Mouse (Mus musculus) megakaryocyte, adult 5-6 weeks (primary cell): ENCODE results near the gene Zkscan16. TPM values are rescaled to one million over a fixed set of nuclear protein-coding genes. Genes with fewer than 3 reads are reported as not detected.

ENCODE experiments used
- ATAC-seq: 2 replicates; pipeline ENCODE4 v1.8.0; 2016; ENCODE audit warnings: mild to moderate bottlenecking, inconsistent platforms; ENCODE audit not compliant: poor library complexity, severe bottlenecking
- total RNA-seq, 2 experiments: library from RNA; stranded (forward) in 1 of 2; stranded (reverse) in 1 of 2; fragments of 153-499, 151-499 nt in 1 of 2; fragments of 221-1000, 200-1000 nt in 1 of 2; gene quantifications; 2 replicates each; pipeline versions ENCODE4 v1.2.3 to v1.2.4; 2015 to 2017

Zkscan16 gene
- total RNA-seq, 2 experiments from 2014 or later, result not detected

GRCm38 (mm10) chr4:58935846-58936245 is 7.6 kb upstream of the Zkscan16 start:
- no peak for ATAC-seq

DNA sequence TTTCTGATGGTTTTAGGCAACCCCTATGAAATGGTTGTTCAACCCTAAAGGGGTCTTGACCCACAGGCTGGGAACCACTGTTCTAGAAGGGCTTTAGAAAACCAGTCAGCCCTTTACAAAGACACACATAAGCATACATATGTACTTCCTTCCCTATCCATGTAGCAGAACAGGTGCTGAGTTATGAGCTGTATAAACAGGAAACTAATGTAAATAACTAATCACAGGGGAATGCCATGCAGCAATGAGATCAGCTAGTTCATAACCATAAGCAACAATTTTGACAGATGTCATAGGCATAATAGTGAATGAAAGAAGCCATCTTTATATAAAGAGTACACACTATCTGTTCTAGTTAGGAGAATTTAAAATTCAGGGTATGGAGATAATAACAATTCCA is 1.8 kb upstream of the Zkscan16 start:
- no peak for ATAC-seq

- no peak for ATAC-seq
Observed at GRCm38 (mm10) chr4:58942942-58943341, 486 bp upstream of the Zkscan16 start.

- no peak for ATAC-seq
Observed at GRCm38 (mm10) chr4:58944206-58944553, 752 bp downstream of the Zkscan16 start.

GRCm38 (mm10) chr4:58944695-58945094 is 1.3 kb downstream of the Zkscan16 start:
- no peak for ATAC-seq

GRCm38 (mm10) chr4:58948391-58948790 is 5.0 kb downstream of the Zkscan16 start:
- ATAC-seq, result no peak

DNA sequence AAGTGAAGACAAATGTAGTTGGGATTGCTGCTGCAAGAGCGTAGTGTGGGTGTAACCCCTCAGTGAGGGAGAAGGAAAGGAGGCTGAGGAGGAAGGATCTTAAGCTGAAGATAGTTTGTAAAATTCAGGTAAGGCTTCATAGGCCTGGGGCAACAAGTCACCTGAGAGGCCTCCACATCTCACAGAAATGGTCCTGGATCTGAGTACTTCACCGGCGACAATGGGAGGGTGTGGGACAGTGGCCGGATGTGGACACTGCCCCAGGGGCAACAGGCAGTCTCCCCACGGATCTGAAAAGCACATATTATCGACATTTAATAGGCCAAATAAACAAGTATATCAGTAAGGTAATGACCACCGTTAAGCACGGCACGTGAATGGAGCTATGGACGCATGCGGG is 9.2 kb downstream of the Zkscan16 start:
- no peak for ATAC-seq

- no peak for ATAC-seq
Observed at GRCm38 (mm10) chr4:58961719-58962118, 18.3 kb downstream of the Zkscan16 start.

- ATAC-seq, result no peak
Observed at GRCm38 (mm10) chr4:58963271-58963670, 19.8 kb downstream of the Zkscan16 start.

- no peak for ATAC-seq
Observed at GRCm38 (mm10) chr4:58965136-58965535, 21.7 kb downstream of the Zkscan16 start.

DNA sequence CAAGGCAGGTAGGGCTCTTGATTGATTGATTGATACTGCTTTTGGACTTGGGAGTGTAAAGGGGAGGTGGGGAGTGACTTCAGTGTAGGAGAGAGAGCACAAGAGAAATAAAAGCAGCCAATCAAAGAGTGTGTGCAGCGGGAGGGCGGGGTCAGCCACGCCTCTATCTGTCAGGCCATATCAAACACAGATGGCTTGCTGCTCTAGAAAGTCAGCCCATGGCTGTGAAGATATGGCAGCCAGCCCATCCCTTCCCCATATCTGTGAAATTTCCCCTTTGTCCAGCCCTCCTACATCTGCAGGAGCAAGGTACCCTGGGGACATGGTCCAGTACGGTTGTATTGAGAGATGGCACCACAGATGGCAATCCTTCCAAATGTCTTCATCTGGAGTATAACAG is 27.2 kb downstream of the Zkscan16 start:
- ATAC-seq, result peak; percentile 43; the same call in 1 of the 2 replicates

- ATAC-seq, result no peak
Observed at GRCm38 (mm10) chr4:58975711-58976110, 32.3 kb downstream of the Zkscan16 start.

DNA sequence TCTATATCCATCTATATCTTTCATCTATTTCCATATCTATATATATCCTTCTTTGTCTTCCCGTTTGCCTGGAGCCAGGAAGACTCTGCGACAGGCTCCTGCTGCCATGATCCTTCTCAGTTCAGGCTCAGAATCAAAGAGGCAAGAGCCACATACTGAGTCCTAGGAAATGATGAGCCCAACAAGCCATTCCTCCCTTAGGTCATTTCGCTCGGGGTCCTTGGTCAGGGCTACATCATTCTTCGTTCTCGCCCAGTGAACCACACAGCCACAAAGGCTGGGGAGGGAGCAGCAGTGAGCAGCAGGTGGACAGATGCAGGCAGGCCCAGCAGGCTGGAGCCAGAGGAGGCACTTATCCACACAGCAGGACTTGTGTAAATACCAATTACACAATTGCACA is 38.0 kb downstream of the Zkscan16 start:
- ATAC-seq, result no peak

GRCm38 (mm10) chr4:58982806-58983205 is 39.4 kb downstream of the Zkscan16 start:
- ATAC-seq, result no peak

- ATAC-seq, result peak; percentile 56
Observed at GRCm38 (mm10) chr4:58985157-58985648, 41.8 kb downstream of the Zkscan16 start.

GRCm38 (mm10) chr4:58986540-58987190 is 43.2 kb downstream of the Zkscan16 start, which contains the start of gene Ptgr1:
TSS of gene Ptgr1 (minus strand) at chr4:58987119.
- peak; percentile 50 for ATAC-seq

GRCm38 (mm10) chr4:58989303-58989898 is 46.0 kb downstream of the Zkscan16 start:
- peak; percentile 25; the same call in 1 of the 2 replicates for ATAC-seq

GRCm38 (mm10) chr4:58990609-58991434 is 47.4 kb downstream of the Zkscan16 start:
- peak; percentile 32 for ATAC-seq

- ATAC-seq, result no peak
Observed at GRCm38 (mm10) chr4:58992195-58992594, 48.8 kb downstream of the Zkscan16 start.

DNA sequence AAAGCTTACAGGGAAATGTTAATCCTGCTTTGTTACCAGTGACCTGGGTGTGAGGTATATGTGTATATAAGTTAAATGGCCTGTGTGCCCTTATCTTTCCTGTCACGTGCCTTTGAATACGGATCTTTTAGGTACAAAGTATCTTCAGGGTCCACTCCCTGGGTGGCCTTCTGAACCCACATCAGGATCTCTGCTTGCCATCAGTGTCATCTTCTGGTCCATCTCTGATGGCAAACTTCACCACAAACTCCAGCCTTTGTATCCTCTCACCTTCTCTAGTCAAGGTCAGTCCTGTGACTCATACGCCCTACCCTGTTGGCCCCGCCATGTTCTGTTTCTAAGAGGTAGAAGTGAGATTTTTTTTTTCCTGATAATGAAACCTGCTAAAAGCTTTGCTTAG is 51.3 kb downstream of the Zkscan16 start, which contains the start of gene Dnajc25:
Gene Dnajc25 (plus strand): TSS at position 301 of the 400 bp plus-strand sequence.
- ATAC-seq, result no peak

- ATAC-seq, result no peak
Observed at GRCm38 (mm10) chr4:58995251-58995693, 51.8 kb downstream of the Zkscan16 start.
